Mouse (Mus musculus): Measurements from ENCODE around the gene Zer1. TPM values are rescaled to one million over a fixed set of nuclear protein-coding genes. Genes with fewer than 3 reads are reported as not detected.

The Zer1 gene
- polyA plus RNA-seq, 1 experiment = 39.1 TPM

DNA sequence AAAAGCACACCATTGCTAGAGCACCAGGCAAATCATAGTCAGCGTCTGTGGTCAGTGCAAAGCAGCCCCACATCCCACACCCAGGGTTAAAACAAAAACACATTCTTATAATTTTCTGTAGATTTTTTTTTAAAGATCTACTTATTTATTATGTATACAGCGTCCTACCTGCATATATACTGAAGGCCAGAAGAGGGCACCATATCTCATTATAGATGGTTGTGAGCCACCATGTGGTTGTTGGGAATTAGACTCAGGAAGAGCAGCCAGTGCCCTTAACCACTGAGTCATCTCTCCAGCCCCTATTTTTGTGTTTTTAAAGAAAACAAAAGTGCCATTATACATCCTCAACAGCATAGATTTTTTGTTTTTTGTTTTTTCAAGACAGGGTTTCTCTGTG is 4.4 kb upstream of the Zer1 start:
- no peaks in the 10 kb centered on the region for H3K27me3 ChIP-seq (ENCODE audit: control insufficient read depth, insufficient read depth, low read length)
- no peak overlapping the region for H3K4me3 ChIP-seq (ENCODE audit: low read depth, low read length)
- peaks cover 8% of the 10 kb centered on the region; the same call in 1 of the 2 replicates for H3K4me1 ChIP-seq (ENCODE audit: control insufficient read depth, insufficient read depth, insufficient read length, low read length)
- no peak overlapping the region for H3K27ac ChIP-seq (ENCODE audit: insufficient read depth, low read depth, low read length)
- peak; percentile 22; the same call in 1 of the 2 replicates for TF ChIP-seq CTCF (IDR thresholded peaks at IDR 0.05; ENCODE audit: extremely low read depth, insufficient read length, insufficient replicate concordance, low read depth, low read length)
- TF ChIP-seq POLR2A (IDR thresholded peaks at IDR 0.05; ENCODE audit: low read depth, low read length) = no peak
- no peaks in the 10 kb centered on the region for H3K36me3 ChIP-seq (ENCODE audit: control insufficient read depth, insufficient read depth, low read length)
- WGBS = 30% methylated on average over 2 of the region's 2 CpGs

DNA sequence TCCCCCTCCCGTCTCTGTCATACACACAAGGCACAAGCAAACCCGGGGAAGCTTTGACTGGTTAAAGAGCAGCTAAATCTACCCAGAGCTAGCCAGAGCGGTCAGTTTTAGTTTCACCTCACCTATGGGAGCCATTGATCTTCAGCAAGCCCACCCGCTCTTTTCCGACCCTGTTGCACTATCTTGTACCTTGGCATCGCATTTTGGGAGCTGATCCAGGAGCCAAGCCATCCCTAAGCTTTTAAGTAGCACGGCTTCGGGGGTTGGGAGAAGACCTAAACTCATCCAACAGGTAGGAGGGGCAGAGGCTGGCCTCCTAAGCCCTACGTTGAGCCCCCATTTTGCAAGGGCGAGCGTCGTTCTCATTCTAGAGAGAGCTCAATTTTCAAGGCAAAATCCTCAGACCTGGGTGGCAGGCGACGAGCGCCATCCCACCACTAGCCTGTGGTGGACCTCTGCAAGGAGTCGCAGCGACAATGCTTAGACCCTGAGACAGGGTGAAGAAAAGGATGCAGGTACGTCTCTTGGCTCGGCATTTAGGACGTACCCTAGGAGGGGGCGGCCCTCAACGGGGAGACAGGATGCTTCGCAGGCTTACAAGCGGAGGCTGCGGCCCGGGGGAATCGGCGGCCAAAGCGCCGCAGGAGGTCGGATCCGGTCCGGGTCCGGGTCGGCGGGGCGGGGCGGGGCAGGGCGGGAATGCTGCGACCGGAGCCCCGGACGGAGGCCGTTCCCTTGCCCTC is 485 bp downstream of the Zer1 start:
- no peaks in the 10 kb centered on the region for H3K36me3 ChIP-seq (ENCODE audit: control insufficient read depth, insufficient read depth, low read length)
- TF ChIP-seq CTCF (IDR thresholded peaks at IDR 0.05; ENCODE audit: extremely low read depth, insufficient read length, insufficient replicate concordance, low read depth, low read length) = no peak
- no peak for TF ChIP-seq POLR2A (IDR thresholded peaks at IDR 0.05; ENCODE audit: low read depth, low read length)
- H3K27me3 ChIP-seq (ENCODE audit: control insufficient read depth, insufficient read depth, low read length) = no peaks in the 10 kb centered on the region
- H3K4me1 ChIP-seq (ENCODE audit: control insufficient read depth, insufficient read depth, insufficient read length, low read length) = peaks cover 5% of the 10 kb centered on the region; the same call in 1 of the 2 replicates
- H3K4me3 ChIP-seq (ENCODE audit: low read depth, low read length) = peak overlapping the region; percentile 76
- 1% methylated on average over 40 of the region's 44 CpGs for WGBS
- peak overlapping the region; percentile 53 for H3K27ac ChIP-seq (ENCODE audit: insufficient read depth, low read depth, low read length)

DNA sequence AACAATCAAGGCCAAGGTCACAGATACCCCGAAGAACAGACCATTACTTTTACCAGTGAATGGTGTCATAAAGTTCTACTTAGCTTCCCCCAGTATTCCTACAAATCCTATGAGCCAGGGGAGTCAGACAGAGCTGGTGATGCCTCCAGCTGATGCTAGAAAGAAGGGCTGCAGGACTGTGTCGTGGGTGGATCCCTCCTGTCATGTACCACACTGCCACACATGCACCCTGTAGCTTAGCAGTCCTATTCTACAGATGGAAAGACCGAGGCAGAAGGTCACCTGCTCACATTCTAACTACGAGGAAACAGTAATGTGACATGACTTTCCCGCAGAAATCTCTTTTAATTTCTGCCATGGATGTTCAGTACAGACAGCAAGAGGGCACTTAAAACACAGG is 1.6 kb downstream of the Zer1 start:
- Histone ChIP-seq H3K27me3 (ENCODE audit: control insufficient read depth, insufficient read depth, low read length) (no peaks in the 10 kb centered on the region), H3K36me3 (ENCODE audit: control insufficient read depth, insufficient read depth, low read length) (no peaks in the 10 kb centered on the region), H3K4me3 (ENCODE audit: low read depth, low read length) (no peak overlapping the region), H3K4me1 (ENCODE audit: control insufficient read depth, insufficient read depth, insufficient read length, low read length) (peaks cover 5% of the 10 kb centered on the region; the same call in 1 of the 2 replicates), H3K27ac (ENCODE audit: insufficient read depth, low read depth, low read length) (no peak overlapping the region)
- 73% methylated on average over 5 of the region's 5 CpGs for WGBS
- TF ChIP-seq CTCF (IDR thresholded peaks at IDR 0.05; ENCODE audit: extremely low read depth, insufficient read length, insufficient replicate concordance, low read depth, low read length) = no peak

GRCm38 (mm10) chr2:30120269-30120668 is 4.1 kb downstream of the Zer1 start:
- TF ChIP-seq CTCF (IDR thresholded peaks at IDR 0.05; ENCODE audit: extremely low read depth, insufficient read length, insufficient replicate concordance, low read depth, low read length) (no peak), POLR2A (IDR thresholded peaks at IDR 0.05; ENCODE audit: low read depth, low read length) (no peak)
- Histone ChIP-seq H3K27ac (ENCODE audit: insufficient read depth, low read depth, low read length) (no peak overlapping the region), H3K36me3 (ENCODE audit: control insufficient read depth, insufficient read depth, low read length) (no peaks in the 10 kb centered on the region), H3K27me3 (ENCODE audit: control insufficient read depth, insufficient read depth, low read length) (no peaks in the 10 kb centered on the region), H3K4me1 (ENCODE audit: control insufficient read depth, insufficient read depth, insufficient read length, low read length) (peaks cover 5% of the 10 kb centered on the region; the same call in 1 of the 2 replicates), H3K4me3 (ENCODE audit: low read depth, low read length) (no peak overlapping the region)
- 41% methylated on average over 4 of the region's 4 CpGs for WGBS

DNA sequence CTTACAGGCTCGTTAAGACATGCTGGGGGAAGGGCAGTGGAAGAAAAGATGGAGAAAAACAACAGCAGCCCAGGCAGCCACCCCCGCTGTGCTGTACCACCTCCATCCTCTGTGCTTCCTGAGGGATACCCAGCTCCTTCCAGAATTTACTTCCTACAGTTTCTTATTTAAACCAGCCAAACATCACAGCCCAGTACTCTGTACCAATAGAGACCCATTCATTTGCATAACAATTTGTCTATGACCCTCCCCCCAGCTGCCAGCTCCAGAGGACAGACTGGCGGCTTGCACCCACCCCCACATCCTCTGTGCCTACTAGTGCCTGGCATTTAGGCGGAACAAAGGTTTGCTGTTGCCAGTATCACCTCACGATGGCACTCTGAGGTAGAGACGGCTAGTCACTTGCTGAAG is 4.7 kb downstream of the Zer1 start:
- H3K36me3 ChIP-seq (ENCODE audit: control insufficient read depth, insufficient read depth, low read length) = no peaks in the 10 kb centered on the region
- TF ChIP-seq POLR2A (IDR thresholded peaks at IDR 0.05; ENCODE audit: low read depth, low read length) = no peak
- TF ChIP-seq CTCF (IDR thresholded peaks at IDR 0.05; ENCODE audit: extremely low read depth, insufficient read length, insufficient replicate concordance, low read depth, low read length) = no peak
- peaks cover 5% of the 10 kb centered on the region; the same call in 1 of the 2 replicates for H3K4me1 ChIP-seq (ENCODE audit: control insufficient read depth, insufficient read depth, insufficient read length, low read length)
- 70% methylated on average over 6 of the region's 6 CpGs for WGBS
- H3K4me3 ChIP-seq (ENCODE audit: low read depth, low read length) = no peak overlapping the region
- H3K27me3 ChIP-seq (ENCODE audit: control insufficient read depth, insufficient read depth, low read length) = no peaks in the 10 kb centered on the region
- H3K27ac ChIP-seq (ENCODE audit: insufficient read depth, low read depth, low read length) = no peak overlapping the region

GRCm38 (mm10) chr2:30112564-30112963 is 11.8 kb downstream of the Zer1 start:
- TF ChIP-seq CTCF (IDR thresholded peaks at IDR 0.05; ENCODE audit: extremely low read depth, insufficient read length, insufficient replicate concordance, low read depth, low read length) (no peak), POLR2A (IDR thresholded peaks at IDR 0.05; ENCODE audit: low read depth, low read length) (no peak)
- Histone ChIP-seq H3K27me3 (ENCODE audit: control insufficient read depth, insufficient read depth, low read length) (no peaks in the 10 kb centered on the region), H3K36me3 (ENCODE audit: control insufficient read depth, insufficient read depth, low read length) (peaks cover 20% of the 10 kb centered on the region), H3K4me3 (ENCODE audit: low read depth, low read length) (no peak overlapping the region), H3K4me1 (ENCODE audit: control insufficient read depth, insufficient read depth, insufficient read length, low read length) (peaks cover 13% of the 10 kb centered on the region), H3K27ac (ENCODE audit: insufficient read depth, low read depth, low read length) (no peak overlapping the region)
- whole genome bisulfite sequencing = 82% methylated on average over 5 of the region's 5 CpGs

- H3K36me3 ChIP-seq (ENCODE audit: control insufficient read depth, insufficient read depth, low read length) = peaks cover 23% of the 10 kb centered on the region
- no peaks in the 10 kb centered on the region for H3K27me3 ChIP-seq (ENCODE audit: control insufficient read depth, insufficient read depth, low read length)
- no peak overlapping the region for H3K27ac ChIP-seq (ENCODE audit: insufficient read depth, low read depth, low read length)
- TF ChIP-seq POLR2A (IDR thresholded peaks at IDR 0.05; ENCODE audit: low read depth, low read length) (no peak), CTCF (IDR thresholded peaks at IDR 0.05; ENCODE audit: extremely low read depth, insufficient read length, insufficient replicate concordance, low read depth, low read length) (no peak)
- WGBS = 94% methylated on average over 2 of the region's 2 CpGs
- no peak overlapping the region for H3K4me3 ChIP-seq (ENCODE audit: low read depth, low read length)
- H3K4me1 ChIP-seq (ENCODE audit: control insufficient read depth, insufficient read depth, insufficient read length, low read length) = peaks cover 15% of the 10 kb centered on the region
Measured at GRCm38 (mm10) chr2:30111500-30111899, 12.9 kb downstream of the Zer1 start.
